Mouse (Mus musculus) CD8-positive naive resting alpha-beta T cell, adult 2 months (primary cell): Measurements from ENCODE around the gene Tssk1.

ENCODE experiments used
- DNase-seq, 2 experiments: peaks; one replicate each; pipeline ENCODE4 v3.0.0; 2022; ENCODE audit warnings: low read depth in 2 of 2, low spot score in 2 of 2

The Tssk1 gene

DNA sequence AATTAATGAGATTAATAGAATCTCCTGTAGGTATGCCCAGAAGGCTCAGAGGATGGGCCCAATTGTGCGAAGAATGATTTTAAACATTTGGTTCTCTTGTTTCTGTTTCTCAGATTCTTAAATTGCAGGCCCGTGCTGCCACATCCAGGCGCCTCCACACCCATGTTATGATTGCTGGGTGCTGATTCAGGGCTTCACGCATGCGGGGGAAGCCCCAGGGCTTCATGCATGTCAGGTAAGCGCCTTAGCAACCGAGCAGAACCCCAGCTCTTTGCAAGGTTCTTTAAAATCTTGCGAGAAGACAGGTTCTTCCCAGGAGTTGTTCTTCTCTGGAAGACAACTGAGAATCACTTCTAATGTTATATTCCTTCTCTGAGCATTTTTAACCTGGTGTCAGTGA, 49.4 kb downstream of the Tssk1 start:
- DNase-seq: no peak

DNA sequence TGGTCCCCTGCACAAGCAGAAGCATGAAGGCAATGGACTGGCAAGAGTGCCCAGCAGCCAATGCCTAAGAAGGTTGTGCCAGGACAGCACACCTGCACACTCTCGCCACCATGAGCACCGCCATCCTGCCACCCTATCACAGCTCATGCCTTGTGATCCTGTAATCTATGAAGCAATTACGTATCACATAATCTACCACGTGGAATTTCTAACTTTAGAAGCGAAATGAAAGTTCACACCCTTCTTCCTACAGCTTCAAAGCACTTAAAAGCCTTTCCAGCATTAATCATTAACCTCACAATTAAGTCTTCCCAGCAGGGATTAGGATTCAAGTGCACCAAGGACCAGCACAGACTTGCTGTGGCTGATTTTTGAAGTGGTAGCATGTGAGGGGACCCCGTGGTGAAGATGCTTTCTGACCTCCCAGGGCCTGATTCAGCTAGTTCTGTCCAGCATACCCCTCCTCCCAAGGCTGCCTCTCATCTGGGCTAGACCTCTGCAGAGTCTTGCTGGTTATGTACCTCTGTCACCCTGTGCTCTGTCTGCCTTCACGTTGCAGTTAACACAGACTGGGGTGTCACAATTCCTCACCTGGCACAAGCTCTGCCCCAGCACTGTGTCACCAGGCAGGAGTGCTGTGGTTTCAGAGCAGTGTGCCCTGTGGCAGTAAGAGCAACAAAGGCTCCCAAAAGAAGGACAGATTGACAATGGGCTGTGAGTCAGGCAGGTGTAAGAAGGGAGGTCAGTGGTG, 51.2 kb downstream of the Tssk1 start:
- no peak for DNase-seq
